Comparison of ENCODE assay signal across 11 mouse cellular contexts in genomic region chr8:93197685-93198525, GRCm38 (mm10). TPM values are rescaled to one million over a fixed set of nuclear protein-coding genes. Genes with fewer than 3 reads are reported as not detected.
DNase-seq lines count a peak whose midpoint lies in the region; ATAC-seq and TF ChIP-seq lines count a peak whose summit lies in the region.
"Had no signal": no experiment of that assay in that cellular context is flagged by ENCODE, and none has a peak within 500 bp of the region (broad histone marks: within the 10 kb centered on the region; RNA-seq: fewer than 3 reads in every experiment).

Gene Ces1d, minus strand, starts transcription at chr8:93197838.

- H3K27ac ChIP-seq in testis, adult 2 months (ENCODE audit: control insufficient read depth, insufficient read depth, low read depth, low read length), result peak within 1 kb of the TSS; percentile 58; the same call in 1 of the 2 replicates
- no peak within 1 kb of the TSS for H3K27ac ChIP-seq in liver, embryonic 15.5 days (replicated peaks)
- H3K27ac ChIP-seq: midbrain, embryonic 10.5 days had no signal

- no peak for DNase-seq in testis, postnatal 10 days (ENCODE audit: low spot score)
- peak; percentile 63 for DNase-seq in gastrocnemius, postnatal 25 days
- peak; percentile 14 for DNase-seq in testis, postnatal 14 days (ENCODE audit: low spot score)
- DNase-seq in left cerebral cortex, adult 8-10 months (ENCODE audit: low spot score in 2 of 2), result no peak
- DNase-seq in layer of hippocampus, adult 9-10 months (ENCODE audit: low spot score), result no peak
- DNase-seq: cerebellum, adult 2 months had no signal

- peak within 1 kb of the TSS; percentile 32 for H3K4me2 ChIP-seq in liver, embryonic 15.5 days

- WGBS in liver, embryonic 15.5 days (ENCODE audit: insufficient replicate concordance), result 53% methylated on average over 8 of the region's 8 CpGs

- no peaks in the 10 kb centered on the region for H3K36me3 ChIP-seq in testis, adult 2 months (ENCODE audit: control insufficient read depth, insufficient read depth, low read length)
- no peaks in the 10 kb centered on the region for H3K36me3 ChIP-seq in liver, embryonic 15.5 days (replicated peaks)
- H3K36me3 ChIP-seq: midbrain, embryonic 10.5 days had no signal

- no peak within 1 kb of the TSS for H3K9ac ChIP-seq in liver, embryonic 15.5 days

- no peaks in the 10 kb centered on the region for H3K27me3 ChIP-seq in testis, adult 2 months (ENCODE audit: control insufficient read depth, insufficient read depth, low read length)
- no peaks in the 10 kb centered on the region for H3K27me3 ChIP-seq in liver, embryonic 15.5 days

- TF ChIP-seq CTCF in testis, adult 2 months (IDR thresholded peaks at IDR 0.05; ENCODE audit: control insufficient read depth, insufficient read depth, insufficient replicate concordance, low read depth, low read length), result no peak

- no peak for TF ChIP-seq POLR2A in testis, adult 2 months (IDR thresholded peaks at IDR 0.05; ENCODE audit: control insufficient read depth, low read depth, low read length)

- no peaks in the 10 kb centered on the region for H3K9me3 ChIP-seq in liver, embryonic 15.5 days (replicated peaks)
- H3K9me3 ChIP-seq: midbrain, embryonic 10.5 days had no signal

- no peak within 1 kb of the TSS for H3K4me3 ChIP-seq in testis, adult 2 months (ENCODE audit: control insufficient read depth, low read depth, low read length)
- H3K4me3 ChIP-seq in liver, embryonic 15.5 days (replicated peaks), result peak within 1 kb of the TSS; percentile 12
- H3K4me3 ChIP-seq: midbrain, embryonic 10.5 days had no signal

- peak; percentile 54 for ATAC-seq in liver, embryonic 15.5 days (ENCODE audit: insufficient read depth)
- no peak for ATAC-seq in inflammation-experienced regulatory T-cells, adult 6 months

- no peaks in the 10 kb centered on the region for H3K4me1 ChIP-seq in testis, adult 2 months (ENCODE audit: control insufficient read depth, insufficient read depth, low read length)
- 0 out of 2 replicates have a peak, but pooled peaks cover 4% of the 10 kb centered on the region for H3K4me1 ChIP-seq in liver, embryonic 15.5 days (replicated peaks)
- H3K4me1 ChIP-seq: midbrain, embryonic 10.5 days had no signal

RNA-seq across cellular contexts. Expression of gene Ces1d, which starts in this region (rescaled TPM):
- polyA plus RNA-seq in testis, adult 2 months (2012; rRNA removed), result 22.7 and 28.5 TPM in 2 replicates
- 10 to 100 TPM; 41.4 to 59.9 TPM for total RNA-seq in gastrocnemius, postnatal 25 days (2021)
- polyA plus RNA-seq in liver, embryonic 15.5 days (2015; fragmentation: Nextera tagmentation; extraction: Ambion mirVana), result 34.4 and 36.8 TPM in 2 replicates
- 1 to 10 TPM in 1 of 4 experiments, under 1 TPM in 3; 0.30 to 3.7 (median 0.43) TPM for total RNA-seq in left cerebral cortex, adult 8-10 months (2022)
- not detected for polyA plus RNA-seq in inflammation-experienced regulatory T-cells, adult 6 months (2017; shearing (Covaris generic))
- total RNA-seq: hematopoietic stem cell, adult 5-6 weeks had no signal
- polyA plus RNA-seq: cerebellum, adult 2 months; midbrain, embryonic 10.5 days had no signal

Comparison
In these comparisons a context has a peak if more than half of its experiments do, and no peak if none do; other contexts are left out.
1. RNA of gene Ces1d (total RNA-seq): 41.4 to 59.9 TPM in gastrocnemius, postnatal 25 days; 0.30 to 3.7 TPM in left cerebral cortex, adult 8-10 months; every median in the first group is over 4 times any median in the second.
2. RNA of gene Ces1d (polyA plus RNA-seq): 34.4 to 36.8 TPM in liver, embryonic 15.5 days and 22.7 to 28.5 TPM in testis, adult 2 months; not detected in inflammation-experienced regulatory T-cells, adult 6 months; every median in the first group is over 10 times any median in the second.
3. DNase-seq: peak in gastrocnemius, postnatal 25 days (single experiment) and testis, postnatal 14 days (single experiment); none in testis, postnatal 10 days (single experiment), left cerebral cortex, adult 8-10 months (0 of 2) and layer of hippocampus, adult 9-10 months (single experiment).